Mouse (Mus musculus) lung, embryonic 14.5 days (tissue): Measurements from ENCODE around the gene Cep55. TPM values are rescaled to one million over a fixed set of nuclear protein-coding genes. Genes with fewer than 3 reads are reported as not detected.

Experiments
- ATAC-seq: fragments of 200-750 bp; cut with Nextera tagmentation; 2 replicates; pipeline ENCODE4 v1.8.0; 2017; ENCODE audit warnings: mild to moderate bottlenecking, moderate TSS enrichment, moderate library complexity; ENCODE audit not compliant: insufficient read depth
- DNase-seq: peaks from one replicate; pipeline ENCODE4 v3.0.0-alpha.2; 2015
- H3K27ac ChIP-seq: fragments of 300-500 bp; sonication (generic); 2 replicates; pipeline ENCODE4 v1.5.1; 2014; ENCODE audit warnings: low read depth, mild to moderate bottlenecking, moderate library complexity
- H3K27me3 ChIP-seq: fragments of 300-500 bp; sonication (generic); 2 replicates; pipeline ENCODE4 v1.6.1; 2014; ENCODE audit warnings: low read length, control low read depth; ENCODE audit not compliant: insufficient read depth
- H3K36me3 ChIP-seq: fragments of 300-500 bp; sonication (generic); 2 replicates; pipeline ENCODE4 v1.6.1; 2014; ENCODE audit warnings: control low read depth; ENCODE audit not compliant: insufficient read depth
- H3K4me1 ChIP-seq: fragments of 300-500 bp; sonication (generic); 2 replicates; pipeline ENCODE4 v1.6.1; 2014; ENCODE audit warnings: antibody characterized with exemption, control low read depth; ENCODE audit not compliant: insufficient read depth
- H3K4me2 ChIP-seq: fragments of 300-500 bp; sonication (generic); 2 replicates; pipeline ENCODE4 v1.6.1; 2014; ENCODE audit warnings: mild to moderate bottlenecking
- H3K4me3 ChIP-seq: fragments of 300-500 bp; sonication (generic); 2 replicates; pipeline ENCODE4 v1.5.1; 2014; ENCODE audit warnings: low read depth, low read length
- H3K9ac ChIP-seq: fragments of 300-500 bp; sonication (generic); 2 replicates; pipeline ENCODE4 v1.6.1; 2014
- H3K9me3 ChIP-seq: fragments of 300-500 bp; sonication (generic); 2 replicates; pipeline ENCODE4 v1.6.1; 2016; ENCODE audit warnings: low read depth, low read length, control low read depth
- CTCF ChIP-seq: IDR thresholded peaks from 2 replicates; pipeline ENCODE4 v1.5.1; 2016; ENCODE audit warnings: antibody characterized with exemption, low read depth
- whole genome bisulfite sequencing: fragments of 180-500 bp; shearing (Covaris S2); extraction: QIAGEN DNeasy Blood & Tissue Kit; methylation state at CpG from one replicate; pipeline ENCODE4 v1.1.7; 2014; 5-methylcytosine and 5-hydroxymethylcytosine counted together
- polyA plus RNA-seq: library from polyadenylated mRNA; unstranded; fragments of >200 nt; fragmentation: Nextera tagmentation; extraction: Ambion mirVana; gene quantifications from 2 replicates; pipeline ENCODE4 v1.2.1, GENCODE M21; 2014

Gene Cep55
- polyA plus RNA-seq, 1 experiment from 2014 or later = 47.7 TPM

DNA sequence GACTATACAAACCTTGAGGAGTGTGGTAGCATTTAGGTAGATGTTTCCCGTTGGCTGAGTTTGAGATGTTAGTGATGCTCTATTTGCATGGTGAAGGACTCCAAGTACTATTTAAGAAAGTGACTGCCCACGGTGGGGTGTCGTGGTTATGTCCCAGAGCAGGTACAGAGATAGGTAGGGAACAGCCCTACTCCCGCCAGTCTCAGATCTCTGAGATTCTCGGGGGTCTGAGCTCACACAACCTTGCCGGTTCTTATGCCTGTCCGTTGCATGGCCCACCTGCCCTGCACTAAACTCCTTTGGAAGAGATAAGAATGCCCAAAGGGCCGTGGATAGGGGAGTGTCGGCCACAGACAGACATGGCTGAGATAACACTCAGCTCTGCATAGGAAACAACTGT lies 23.7 kb upstream of the Cep55 start:
- no peaks in the 10 kb centered on the region for H3K9me3 ChIP-seq
- no peak overlapping the region for H3K4me3 ChIP-seq
- no peaks in the 10 kb centered on the region for H3K27me3 ChIP-seq
- ATAC-seq (no peak), DNase-seq (no peak)
- H3K9ac ChIP-seq = no peak overlapping the region
- no peak overlapping the region for H3K4me2 ChIP-seq
- H3K4me1 ChIP-seq = peaks cover 39% of the 10 kb centered on the region
- 55% methylated on average over 9 of the region's 9 CpGs for WGBS
- no peak overlapping the region for H3K27ac ChIP-seq
- TF ChIP-seq CTCF = no peak
- no peaks in the 10 kb centered on the region for H3K36me3 ChIP-seq

- ATAC-seq = no peak
- WGBS = 64% methylated on average over 15 of the region's 15 CpGs
- TF ChIP-seq CTCF = no peak
- Histone ChIP-seq H3K9me3 (no peaks in the 10 kb centered on the region), H3K4me2 (no peak overlapping the region), H3K9ac (no peak overlapping the region), H3K27me3 (no peaks in the 10 kb centered on the region), H3K4me3 (no peak overlapping the region), H3K36me3 (no peaks in the 10 kb centered on the region), H3K4me1 (peaks cover 19% of the 10 kb centered on the region), H3K27ac (no peak overlapping the region)
- no peak for DNase-seq
Measured at GRCm38 (mm10) chr19:38032993-38033734, 21.6 kb upstream of the Cep55 start.

GRCm38 (mm10) chr19:38033735-38034057 lies 21.1 kb upstream of the Cep55 start:
- TF ChIP-seq CTCF = no peak
- WGBS = 69% methylated on average over 2 of the region's 2 CpGs
- H3K27ac ChIP-seq = no peak overlapping the region

DNA sequence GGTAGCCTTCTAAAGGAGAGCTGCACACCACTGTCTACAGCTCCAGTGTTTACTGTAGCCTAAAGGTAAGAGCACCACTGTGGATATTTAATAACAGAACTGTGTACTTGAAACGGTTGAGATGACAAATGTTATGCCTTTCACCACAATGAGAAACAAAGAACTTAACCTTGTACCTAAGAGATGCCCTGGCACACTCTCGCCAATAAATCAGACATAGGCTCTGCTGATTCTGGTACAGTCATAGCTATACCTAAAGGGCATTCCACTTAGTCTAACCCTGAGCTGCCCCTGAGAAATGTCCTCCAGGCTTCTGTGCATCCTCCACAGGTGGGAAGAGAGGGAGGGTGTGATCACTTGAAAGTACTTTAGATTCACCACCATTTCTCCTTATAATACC lies 20.1 kb upstream of the Cep55 start:
- TF ChIP-seq CTCF = no peak
- Histone ChIP-seq H3K36me3 (no peaks in the 10 kb centered on the region), H3K9me3 (no peaks in the 10 kb centered on the region), H3K4me3 (no peak overlapping the region), H3K27me3 (no peaks in the 10 kb centered on the region), H3K9ac (no peak overlapping the region), H3K4me2 (no peak overlapping the region), H3K4me1 (peaks cover 9% of the 10 kb centered on the region; the same call in 1 of the 2 replicates), H3K27ac (no peak overlapping the region; the same call in 1 of the 2 replicates)
- DNase-seq (no peak), ATAC-seq (no peak)
- WGBS = 64% methylated on average over 2 of the region's 2 CpGs

More at GRCm38 (mm10) chr19:38033735-38034057, 21.1 kb upstream of the Cep55 start:
- DNase-seq = no peak
- H3K36me3 ChIP-seq = no peaks in the 10 kb centered on the region
- H3K4me3 ChIP-seq = no peak overlapping the region
- peaks cover 16% of the 10 kb centered on the region for H3K4me1 ChIP-seq
- no peak overlapping the region for H3K9ac ChIP-seq
- H3K9me3 ChIP-seq = no peaks in the 10 kb centered on the region
- ATAC-seq = no peak
- H3K4me2 ChIP-seq = no peak overlapping the region
- H3K27me3 ChIP-seq = no peaks in the 10 kb centered on the region

DNA sequence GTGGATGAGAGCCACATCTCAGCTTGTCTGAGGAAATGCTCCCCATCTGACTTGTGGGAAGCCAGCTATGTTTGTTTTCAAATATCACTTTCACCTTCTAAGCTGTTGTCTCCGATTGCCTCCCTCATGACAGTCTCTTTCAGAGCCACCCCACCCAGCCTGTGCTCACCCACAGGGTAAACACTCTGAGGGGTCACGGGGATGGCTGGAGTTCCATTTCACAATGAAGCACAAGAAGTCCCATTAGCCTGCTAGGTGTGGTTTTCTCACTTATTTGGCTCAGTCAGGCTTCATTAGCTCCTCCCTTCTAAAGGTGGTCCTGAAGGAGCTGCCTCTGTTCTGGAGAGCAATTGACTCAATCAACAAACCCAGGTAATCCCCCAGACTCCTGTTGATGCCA lies 19.0 kb upstream of the Cep55 start:
- no peak for TF ChIP-seq CTCF
- no peaks in the 10 kb centered on the region for H3K27me3 ChIP-seq
- H3K9ac ChIP-seq = no peak overlapping the region
- DNase-seq (no peak), ATAC-seq (no peak)
- H3K36me3 ChIP-seq = no peaks in the 10 kb centered on the region
- H3K4me2 ChIP-seq = no peak overlapping the region
- no peaks in the 10 kb centered on the region for H3K9me3 ChIP-seq
- H3K4me3 ChIP-seq = no peak overlapping the region
- H3K4me1 ChIP-seq = peaks cover 7% of the 10 kb centered on the region
- no peak overlapping the region for H3K27ac ChIP-seq
- 36% methylated on average over 2 of the region's 2 CpGs for WGBS

- no peak overlapping the region for H3K27ac ChIP-seq
- no peak overlapping the region for H3K4me3 ChIP-seq
- 48% methylated on average over 2 of the region's 2 CpGs for WGBS
- no peak overlapping the region for H3K9ac ChIP-seq
- TF ChIP-seq CTCF = no peak
- H3K9me3 ChIP-seq = no peaks in the 10 kb centered on the region
- ATAC-seq (no peak), DNase-seq (peak; percentile 12)
- H3K36me3 ChIP-seq = no peaks in the 10 kb centered on the region
- no peaks in the 10 kb centered on the region for H3K27me3 ChIP-seq
- H3K4me2 ChIP-seq = no peak overlapping the region
- peaks cover 14% of the 10 kb centered on the region for H3K4me1 ChIP-seq
Measured at GRCm38 (mm10) chr19:38038267-38038666, 16.5 kb upstream of the Cep55 start.

GRCm38 (mm10) chr19:38042261-38042722 lies 12.5 kb upstream of the Cep55 start:
- H3K27me3 ChIP-seq = no peaks in the 10 kb centered on the region
- peaks cover 14% of the 10 kb centered on the region for H3K4me1 ChIP-seq
- peak overlapping the region; percentile 64 for H3K4me2 ChIP-seq
- 4% methylated on average over 5 of the region's 5 CpGs for WGBS
- H3K9me3 ChIP-seq = no peaks in the 10 kb centered on the region
- no peak for TF ChIP-seq CTCF
- DNase-seq = peak; percentile 68
- H3K9ac ChIP-seq = peak overlapping the region; percentile 55
- no peaks in the 10 kb centered on the region for H3K36me3 ChIP-seq
- H3K27ac ChIP-seq = peak overlapping the region; percentile 82
- H3K4me3 ChIP-seq = peak overlapping the region; percentile 47
- ATAC-seq = peak; percentile 57
